Mouse (Mus musculus): ENCODE results near the gene Cldn24. TPM values are rescaled to one million over a fixed set of nuclear protein-coding genes. Genes with fewer than 3 reads are reported as not detected.
"Not testable (repeated sequence)": the region's sequence is repeated elsewhere in the genome, so short reads cannot be mapped to it uniquely, and the experiment has no call there.

Cldn24 gene
- polyA plus RNA-seq, 1 experiment, result not detected

DNA sequence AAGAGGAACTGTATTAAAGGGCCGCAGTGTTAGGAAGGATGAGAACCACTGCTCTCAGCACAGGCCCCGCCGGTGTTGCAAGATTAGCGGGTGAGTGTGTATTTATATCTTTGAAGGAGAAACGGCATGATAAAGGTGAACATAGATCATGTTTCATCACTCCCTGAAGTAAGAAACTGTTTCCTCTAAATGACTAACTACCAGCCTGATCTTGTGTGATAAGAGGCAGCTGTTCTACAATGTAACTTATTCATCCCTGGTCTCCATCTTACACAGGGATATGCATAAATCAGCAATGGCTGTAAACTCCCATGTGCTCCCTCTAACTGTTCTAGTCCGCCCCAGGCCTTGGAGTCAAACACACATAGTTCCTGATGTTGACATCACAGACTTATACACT, 22.5 kb upstream of the Cldn24 start:
- TF ChIP-seq GATA1 (IDR thresholded peaks at IDR 0.05; ENCODE audit: borderline replicate concordance, low read length) (no peak), FLI1 (IDR thresholded peaks at IDR 0.05; ENCODE audit: low read length) (no peak)
- no peaks in the 10 kb centered on the region for H3K4me1 ChIP-seq
- H3K27me3 ChIP-seq (replicated peaks), result no peaks in the 10 kb centered on the region
- H3K9me3 ChIP-seq, result peaks cover 23% of the 10 kb centered on the region
- no peaks in the 10 kb centered on the region for H3K36me3 ChIP-seq (replicated peaks; ENCODE audit: low read length)
- no peak overlapping the region for H3K4me3 ChIP-seq (replicated peaks)

GRCm38 (mm10) chr8:47802349-47802748, 19.6 kb upstream of the Cldn24 start:
- Histone ChIP-seq H3K9me3 (peaks cover 23% of the 10 kb centered on the region), H3K4me1 (no peaks in the 10 kb centered on the region), H3K4me3 (replicated peaks) (no peak overlapping the region), H3K27me3 (replicated peaks) (no peaks in the 10 kb centered on the region), H3K36me3 (replicated peaks; ENCODE audit: low read length) (no peaks in the 10 kb centered on the region)
- TF ChIP-seq FLI1 (IDR thresholded peaks at IDR 0.05; ENCODE audit: low read length) (no peak), GATA1 (IDR thresholded peaks at IDR 0.05; ENCODE audit: borderline replicate concordance, low read length) (no peak)

- Histone ChIP-seq H3K4me1 (no peaks in the 10 kb centered on the region), H3K9me3 (peaks cover 16% of the 10 kb centered on the region), H3K36me3 (replicated peaks; ENCODE audit: low read length) (no peaks in the 10 kb centered on the region), H3K4me3 (replicated peaks) (no peak overlapping the region), H3K27me3 (replicated peaks) (no peaks in the 10 kb centered on the region)
- TF ChIP-seq FLI1 (IDR thresholded peaks at IDR 0.05; ENCODE audit: low read length) (no peak), GATA1 (IDR thresholded peaks at IDR 0.05; ENCODE audit: borderline replicate concordance, low read length) (no peak)
Measured at GRCm38 (mm10) chr8:47804262-47804661, 17.7 kb upstream of the Cldn24 start.

- Histone ChIP-seq H3K27me3 (replicated peaks) (no peaks in the 10 kb centered on the region), H3K4me1 (no peaks in the 10 kb centered on the region), H3K36me3 (replicated peaks; ENCODE audit: low read length) (no peaks in the 10 kb centered on the region), H3K4me3 (replicated peaks) (no peak overlapping the region), H3K9me3 (peaks cover 17% of the 10 kb centered on the region)
- TF ChIP-seq FLI1 (IDR thresholded peaks at IDR 0.05; ENCODE audit: low read length) (no peak), GATA1 (IDR thresholded peaks at IDR 0.05; ENCODE audit: borderline replicate concordance, low read length) (no peak)
Measured at GRCm38 (mm10) chr8:47809970-47810665, 11.8 kb upstream of the Cldn24 start.

GRCm38 (mm10) chr8:47810666-47811015, 11.3 kb upstream of the Cldn24 start:
- H3K9me3 ChIP-seq, result peaks cover 17% of the 10 kb centered on the region
- H3K27me3 ChIP-seq (replicated peaks), result no peaks in the 10 kb centered on the region
- no peaks in the 10 kb centered on the region for H3K4me1 ChIP-seq
- no peak for TF ChIP-seq GATA1 (IDR thresholded peaks at IDR 0.05; ENCODE audit: borderline replicate concordance, low read length)
- no peak for TF ChIP-seq FLI1 (IDR thresholded peaks at IDR 0.05; ENCODE audit: low read length)
- no peaks in the 10 kb centered on the region for H3K36me3 ChIP-seq (replicated peaks; ENCODE audit: low read length)
- H3K4me3 ChIP-seq (replicated peaks), result no peak overlapping the region

- TF ChIP-seq GATA1 (IDR thresholded peaks at IDR 0.05; ENCODE audit: borderline replicate concordance, low read length) (no peak), FLI1 (IDR thresholded peaks at IDR 0.05; ENCODE audit: low read length) (no peak)
- peaks cover 17% of the 10 kb centered on the region for H3K9me3 ChIP-seq
- no peaks in the 10 kb centered on the region for H3K27me3 ChIP-seq (replicated peaks)
- no peaks in the 10 kb centered on the region for H3K36me3 ChIP-seq (replicated peaks; ENCODE audit: low read length)
- H3K4me1 ChIP-seq, result no peaks in the 10 kb centered on the region
- H3K4me3 ChIP-seq (replicated peaks), result no peak overlapping the region
Measured at GRCm38 (mm10) chr8:47811221-47811620, 10.7 kb upstream of the Cldn24 start.

DNA sequence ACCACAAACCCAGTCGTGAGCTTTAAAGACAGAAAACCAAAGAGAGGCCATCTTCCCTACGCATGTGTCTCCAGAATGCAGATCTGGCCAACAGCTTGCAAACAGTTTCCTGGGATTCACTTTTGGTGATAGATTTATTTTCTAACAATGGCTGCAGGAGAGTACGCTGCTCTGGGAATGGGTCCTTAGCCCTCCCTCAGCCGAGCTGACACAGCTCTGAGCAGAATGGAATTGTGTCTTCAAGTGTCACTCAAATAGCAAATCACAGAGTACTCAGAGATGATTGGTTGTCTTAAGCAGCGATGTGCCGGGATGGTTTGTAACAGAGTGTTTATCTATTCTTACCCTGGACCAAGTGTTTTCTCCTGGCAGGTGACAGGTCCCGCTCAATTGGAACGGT, 2.9 kb upstream of the Cldn24 start:
- no peak overlapping the region for H3K4me3 ChIP-seq (replicated peaks)
- peaks cover 5% of the 10 kb centered on the region; the same call in 1 of the 2 replicates for H3K9me3 ChIP-seq
- no peaks in the 10 kb centered on the region for H3K4me1 ChIP-seq
- no peaks in the 10 kb centered on the region for H3K36me3 ChIP-seq (replicated peaks; ENCODE audit: low read length)
- H3K27me3 ChIP-seq (replicated peaks), result no peaks in the 10 kb centered on the region
- TF ChIP-seq FLI1 (IDR thresholded peaks at IDR 0.05; ENCODE audit: low read length) (no peak), GATA1 (IDR thresholded peaks at IDR 0.05; ENCODE audit: borderline replicate concordance, low read length) (no peak)

DNA sequence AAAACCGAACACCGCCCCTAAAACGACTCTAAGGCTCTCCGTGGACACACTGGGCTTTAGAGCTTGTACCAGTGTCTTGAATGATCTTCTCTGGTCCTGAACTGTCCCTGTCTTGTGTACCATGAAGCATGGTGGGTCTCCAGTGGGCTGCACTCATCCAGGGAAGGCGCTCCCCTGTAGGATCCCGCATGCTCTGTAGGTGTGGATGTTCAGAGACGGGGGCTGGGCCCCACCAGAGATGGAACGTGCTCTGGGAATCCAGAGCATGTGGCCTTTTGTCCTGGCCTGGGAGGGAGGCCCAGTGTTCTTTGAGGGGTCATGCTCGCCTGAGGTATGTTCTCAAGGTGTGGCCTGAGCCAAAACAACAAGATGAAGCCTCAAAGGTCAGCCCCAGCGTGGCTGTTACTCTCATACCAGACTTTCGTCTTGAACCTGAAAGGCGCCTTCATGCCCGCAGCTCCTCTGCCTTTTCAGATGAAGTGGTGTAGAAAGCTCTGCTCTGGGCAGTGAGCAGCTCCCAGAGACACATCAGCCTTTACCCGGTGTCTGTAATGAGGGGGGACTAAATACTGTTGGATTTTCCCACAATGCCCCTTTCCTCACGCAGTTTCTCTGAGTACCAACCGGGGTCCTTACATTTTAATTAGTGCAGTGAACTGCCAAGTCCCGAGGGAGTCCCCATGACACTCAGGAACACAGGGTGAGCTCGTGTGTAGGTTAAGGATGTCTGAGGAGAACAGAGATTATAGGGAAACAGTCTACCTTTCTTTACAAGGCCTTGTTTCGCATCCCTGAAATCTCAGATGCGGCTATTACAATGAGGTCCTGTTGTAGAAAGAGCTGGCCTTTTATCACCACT, 800 bp upstream of the Cldn24 start:
- H3K4me3 ChIP-seq (replicated peaks), result no peak overlapping the region
- H3K27me3 ChIP-seq (replicated peaks), result no peaks in the 10 kb centered on the region
- H3K9me3 ChIP-seq, result peaks cover 5% of the 10 kb centered on the region; the same call in 1 of the 2 replicates
- no peaks in the 10 kb centered on the region for H3K4me1 ChIP-seq
- H3K36me3 ChIP-seq (replicated peaks; ENCODE audit: low read length), result no peaks in the 10 kb centered on the region
- TF ChIP-seq GATA1 (IDR thresholded peaks at IDR 0.05; ENCODE audit: borderline replicate concordance, low read length) (no peak), FLI1 (IDR thresholded peaks at IDR 0.05; ENCODE audit: low read length) (no peak)

DNA sequence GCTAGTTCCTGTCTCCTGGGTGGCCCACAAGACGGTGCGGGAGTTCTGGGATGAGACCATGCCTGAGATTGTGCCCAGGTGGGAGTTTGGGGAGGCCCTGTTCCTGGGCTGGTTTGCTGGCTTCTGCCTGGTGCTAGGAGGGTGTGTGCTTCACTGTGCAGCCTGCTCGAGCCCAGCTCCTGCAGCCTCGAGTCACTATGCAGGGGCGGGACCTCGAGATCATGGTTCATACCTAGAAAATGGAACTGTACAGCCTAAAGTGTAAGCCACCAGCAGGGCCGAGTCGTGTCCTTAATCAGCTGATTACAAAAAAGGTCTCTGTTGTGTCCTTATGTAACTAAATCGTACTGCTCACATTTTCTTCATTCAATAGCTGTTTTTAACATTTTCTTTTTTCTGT, 598 bp downstream of the Cldn24 start:
- H3K4me3 ChIP-seq (replicated peaks); H3K4me1 ChIP-seq; H3K9me3 ChIP-seq; H3K36me3 ChIP-seq (replicated peaks; ENCODE audit: low read length); H3K27me3 ChIP-seq (replicated peaks): not testable (repeated sequence)

DNA sequence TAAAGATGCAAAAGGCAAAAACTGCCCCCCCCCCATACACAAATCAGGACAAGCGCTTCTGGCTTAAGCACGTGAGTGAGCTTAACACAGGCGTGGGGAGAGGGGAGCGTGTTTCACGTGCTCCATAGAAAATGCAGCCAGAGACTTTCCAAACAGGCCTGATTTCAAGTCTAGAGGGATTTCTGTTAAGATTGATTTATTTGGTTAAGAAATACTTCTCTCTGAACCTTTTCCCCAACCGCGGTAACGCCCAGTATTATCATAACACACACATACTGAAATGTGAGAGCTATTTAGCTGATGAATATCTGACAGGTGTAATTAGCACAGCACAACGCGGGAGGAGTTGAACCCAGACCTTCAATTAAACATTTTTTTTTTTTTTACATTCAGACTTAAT, 1.8 kb downstream of the Cldn24 start:
- Histone ChIP-seq H3K4me3 (replicated peaks) (no peak overlapping the region), H3K36me3 (replicated peaks; ENCODE audit: low read length) (peaks cover 10% of the 10 kb centered on the region), H3K9me3 (peaks cover 5% of the 10 kb centered on the region; the same call in 1 of the 2 replicates), H3K4me1 (no peaks in the 10 kb centered on the region), H3K27me3 (replicated peaks) (no peaks in the 10 kb centered on the region)
- TF ChIP-seq GATA1 (IDR thresholded peaks at IDR 0.05; ENCODE audit: borderline replicate concordance, low read length) (no peak), FLI1 (IDR thresholded peaks at IDR 0.05; ENCODE audit: low read length) (no peak)

All from megakaryocyte, embryonic 14.5 days (primary cell).